Mouse (Mus musculus): ENCODE results near the gene Isl2.

DNA sequence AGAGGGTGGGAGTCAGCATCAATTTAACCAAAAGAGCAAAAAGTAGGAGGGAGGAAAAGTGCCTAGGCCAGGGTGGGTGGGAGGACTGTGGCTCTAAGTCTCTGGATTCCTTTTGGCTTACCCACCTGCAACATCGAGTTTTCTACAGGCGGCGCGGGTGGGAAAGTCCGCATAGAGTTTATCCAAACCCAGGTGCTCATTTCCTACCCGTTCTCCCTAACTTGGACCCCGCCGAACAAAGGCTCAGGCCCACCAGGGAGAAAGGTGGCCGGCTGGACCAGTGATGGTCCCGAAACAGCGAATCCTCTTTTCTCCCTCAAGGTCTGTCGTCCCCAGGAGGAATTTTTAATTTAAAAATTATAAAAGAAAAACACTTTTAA is 1.9 kb downstream of the Isl2 start:
- TF ChIP-seq CTCF (IDR thresholded peaks at IDR 0.05; ENCODE audit: borderline replicate concordance, insufficient read depth, low read depth, low read length) (no peak), POLR2A (IDR thresholded peaks at IDR 0.05; ENCODE audit: borderline replicate concordance, insufficient read depth, low read length) (no peak)
